Mouse (Mus musculus) myocyte (in vitro differentiated cells): ENCODE results near the gene 2210016F16Rik.

ENCODE experiments used
- CEBPB ChIP-seq: IDR thresholded peaks from 2 replicates; pipeline ENCODE4 v1.6.1; 2011; ENCODE audit warnings: mild to moderate bottlenecking, moderate library complexity; ENCODE audit not compliant: poor library complexity, insufficient read depth, severe bottlenecking
- MAX ChIP-seq: IDR thresholded peaks from one replicate; pipeline ENCODE4 v1.6.1; 2011; ENCODE audit warnings: low read depth, mild to moderate bottlenecking, control low read depth
- MYOD1 ChIP-seq, 3 experiments: IDR thresholded peaks; one replicate each; pipeline ENCODE4 v1.6.1; 2011; ENCODE audit warnings: control low read depth in 2 of 3, low read depth in 2 of 3, mild to moderate bottlenecking in 2 of 3, moderate library complexity in 1 of 3; ENCODE audit not compliant: insufficient read length in 2 of 3, control insufficient read depth in 1 of 3
- POLR2A ChIP-seq: IDR thresholded peaks from one replicate; pipeline ENCODE4 v1.6.1; 2011; ENCODE audit warnings: low read depth, mild to moderate bottlenecking, control low read depth, moderate library complexity; ENCODE audit not compliant: insufficient read length

DNA sequence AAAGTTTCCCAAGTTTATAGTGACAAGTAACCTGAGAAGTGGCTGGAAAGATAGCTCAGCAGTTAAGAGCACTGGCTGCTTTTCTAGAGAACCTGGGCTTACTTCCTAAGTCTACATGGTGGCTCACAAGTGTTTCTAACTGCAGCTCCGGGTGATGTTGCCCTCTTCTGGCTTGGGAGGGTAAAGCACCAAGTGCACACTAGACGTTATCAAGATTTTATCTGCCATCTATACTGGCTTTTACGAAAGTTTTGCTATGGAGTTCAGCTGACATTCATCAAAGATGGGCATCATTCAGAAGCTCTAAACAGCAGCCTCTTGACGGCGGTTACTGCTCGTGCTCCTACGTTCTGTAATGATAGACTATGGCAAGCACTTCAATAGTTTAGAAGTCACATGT, 2.9 kb upstream of the 2210016F16Rik start:
- TF ChIP-seq MYOD1 (IDR thresholded peaks at IDR 0.05; ENCODE audit: control insufficient read depth in 1 of 3, insufficient read length in 2 of 3, low read depth in 2 of 3) (no peak), POLR2A (no peak), CEBPB (no peak), MAX (no peak)
